Mouse (Mus musculus) c-Kit-positive CD71-positive TER-119-positive erythroid progenitor cells, embryonic 14.5 days (primary cell): ENCODE results near the gene Igf1r.

Source experiments
- DNase-seq: peaks from one replicate; pipeline ENCODE4 v3.0.0-alpha.2; 2013; ENCODE audit warnings: low spot score

The Igf1r gene

DNA sequence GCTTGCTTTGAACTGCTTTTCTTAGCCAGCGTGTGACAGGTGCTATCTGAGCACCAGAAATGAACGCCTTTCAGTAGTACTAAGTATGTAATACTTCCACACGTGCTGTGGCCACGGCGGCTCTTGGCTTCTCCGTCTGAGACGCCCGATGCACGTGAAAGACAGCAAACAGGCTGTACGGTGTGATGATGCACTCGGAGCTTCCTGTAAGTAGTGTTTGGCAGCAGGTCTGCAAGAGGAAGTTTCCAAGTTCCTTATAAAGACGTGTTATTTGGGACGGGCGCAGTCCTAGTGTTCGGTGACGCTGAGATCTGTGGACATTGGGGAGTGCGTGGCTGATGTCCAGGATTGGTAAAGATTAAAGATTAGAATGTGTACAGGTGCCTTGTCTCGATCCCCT, 5.4 kb downstream of the Igf1r start:
- DNase-seq = no peak

DNA sequence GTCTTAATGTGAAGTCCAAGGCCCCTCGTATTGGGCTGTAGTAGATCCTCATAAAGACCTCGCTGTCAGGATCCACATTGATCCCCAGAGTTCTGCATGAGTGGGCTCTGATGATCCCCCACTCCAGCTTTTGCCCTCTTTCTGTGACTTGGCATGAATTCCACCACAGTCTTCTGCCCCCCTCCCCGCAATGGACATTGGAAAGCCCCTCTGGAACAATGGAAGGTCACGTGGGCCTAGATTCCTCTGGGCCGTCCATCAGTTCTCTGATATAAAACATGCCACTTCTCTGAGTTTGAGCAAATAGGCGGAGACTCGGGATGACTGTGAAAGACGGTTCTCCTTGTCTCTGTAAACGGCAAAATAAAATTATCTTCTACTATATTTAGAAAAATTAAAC, 8.1 kb downstream of the Igf1r start:
- DNase-seq = no peak

DNA sequence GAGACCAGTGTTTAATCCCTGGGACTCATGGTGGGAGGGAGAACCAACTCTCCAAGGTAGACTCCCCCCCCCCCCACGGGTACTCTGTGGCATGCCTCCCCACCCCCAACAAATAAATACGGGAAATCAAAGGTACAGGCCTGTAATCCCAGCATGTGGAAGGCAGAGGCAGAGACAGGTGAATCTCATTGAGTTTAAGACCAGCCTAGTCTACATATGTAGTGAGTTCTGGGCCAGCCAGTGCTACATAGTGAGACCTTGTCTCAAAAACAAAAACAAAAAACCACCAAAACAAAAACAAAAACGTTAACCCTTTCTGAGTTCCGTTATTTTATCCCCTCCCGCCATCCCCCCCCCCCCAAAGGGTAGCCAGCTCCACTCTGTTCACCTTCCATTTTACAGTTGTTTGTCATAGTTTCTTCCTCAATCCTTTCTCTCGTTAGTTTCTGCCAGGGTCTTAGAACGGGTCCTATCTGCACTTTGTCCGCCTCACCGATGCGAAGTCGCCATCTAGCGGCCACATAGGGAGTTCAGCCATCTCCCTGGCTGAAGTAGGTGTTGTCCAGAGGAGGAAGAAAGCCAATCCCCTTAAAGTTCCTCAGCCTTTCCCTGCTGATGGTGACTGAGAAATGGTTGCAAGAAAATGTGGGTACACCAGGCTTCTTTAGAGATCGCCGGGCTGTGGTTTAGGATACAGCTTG, 9.1 kb downstream of the Igf1r start:
- peak; percentile 71 for DNase-seq

DNA sequence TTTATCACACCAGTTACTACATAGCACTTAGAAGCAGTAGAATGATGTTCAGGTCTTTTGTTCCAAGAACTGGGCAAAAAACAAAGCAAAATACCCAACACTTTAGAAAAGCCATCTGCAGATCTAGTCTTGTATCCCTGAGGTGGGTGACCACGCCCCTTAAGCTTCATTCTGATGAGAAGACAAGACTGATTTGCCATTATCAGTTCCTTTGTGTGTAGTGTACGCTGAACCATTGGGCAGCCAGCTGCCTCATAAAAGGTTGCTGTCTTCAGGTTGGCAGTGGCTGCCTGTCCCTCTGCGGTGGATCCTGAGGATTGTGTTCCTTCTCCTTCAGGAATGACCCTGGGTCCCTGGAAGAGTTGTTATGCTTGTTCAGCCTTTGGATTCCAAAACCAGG, 11.1 kb downstream of the Igf1r start:
- no peak for DNase-seq

DNA sequence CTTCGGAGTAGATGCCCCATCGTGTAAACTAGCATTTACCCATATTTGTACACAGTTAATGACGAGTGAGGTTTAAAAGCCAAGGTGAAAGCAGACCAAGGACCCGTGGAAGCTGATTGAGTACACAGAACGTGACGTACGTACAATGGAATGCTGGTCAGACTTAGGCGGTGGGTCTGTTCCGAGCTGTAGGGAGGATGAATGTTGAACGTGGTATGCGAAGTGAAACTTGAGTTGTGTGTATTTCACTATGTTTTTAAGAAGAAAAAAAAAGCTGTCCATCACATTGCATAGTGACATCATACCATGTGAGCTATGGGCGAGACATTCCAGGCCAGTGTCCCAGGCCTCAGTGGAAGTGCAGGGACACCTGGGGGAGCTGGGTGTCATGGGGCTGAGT, 15.8 kb downstream of the Igf1r start:
- no peak for DNase-seq

DNA sequence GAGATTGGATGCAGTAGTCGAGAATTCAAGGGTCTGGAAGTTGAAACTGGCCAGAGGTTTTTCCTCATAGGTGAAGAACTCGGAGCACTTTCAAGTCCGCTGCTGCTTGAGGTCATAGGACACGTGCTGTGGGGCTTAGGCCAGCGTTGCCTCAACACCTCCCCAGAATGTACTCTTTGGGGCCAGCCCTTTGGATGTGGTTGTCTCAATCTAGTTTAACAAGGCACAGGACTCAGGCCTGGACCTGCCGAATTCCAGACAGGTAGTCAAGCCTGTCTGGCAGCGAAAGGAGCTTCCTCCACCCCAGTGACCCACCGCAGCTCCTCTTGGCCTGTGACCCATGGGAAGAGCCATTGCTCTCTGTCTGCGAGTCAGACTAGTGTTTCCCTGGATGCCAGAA, 16.4 kb downstream of the Igf1r start:
- DNase-seq = no peak

DNA sequence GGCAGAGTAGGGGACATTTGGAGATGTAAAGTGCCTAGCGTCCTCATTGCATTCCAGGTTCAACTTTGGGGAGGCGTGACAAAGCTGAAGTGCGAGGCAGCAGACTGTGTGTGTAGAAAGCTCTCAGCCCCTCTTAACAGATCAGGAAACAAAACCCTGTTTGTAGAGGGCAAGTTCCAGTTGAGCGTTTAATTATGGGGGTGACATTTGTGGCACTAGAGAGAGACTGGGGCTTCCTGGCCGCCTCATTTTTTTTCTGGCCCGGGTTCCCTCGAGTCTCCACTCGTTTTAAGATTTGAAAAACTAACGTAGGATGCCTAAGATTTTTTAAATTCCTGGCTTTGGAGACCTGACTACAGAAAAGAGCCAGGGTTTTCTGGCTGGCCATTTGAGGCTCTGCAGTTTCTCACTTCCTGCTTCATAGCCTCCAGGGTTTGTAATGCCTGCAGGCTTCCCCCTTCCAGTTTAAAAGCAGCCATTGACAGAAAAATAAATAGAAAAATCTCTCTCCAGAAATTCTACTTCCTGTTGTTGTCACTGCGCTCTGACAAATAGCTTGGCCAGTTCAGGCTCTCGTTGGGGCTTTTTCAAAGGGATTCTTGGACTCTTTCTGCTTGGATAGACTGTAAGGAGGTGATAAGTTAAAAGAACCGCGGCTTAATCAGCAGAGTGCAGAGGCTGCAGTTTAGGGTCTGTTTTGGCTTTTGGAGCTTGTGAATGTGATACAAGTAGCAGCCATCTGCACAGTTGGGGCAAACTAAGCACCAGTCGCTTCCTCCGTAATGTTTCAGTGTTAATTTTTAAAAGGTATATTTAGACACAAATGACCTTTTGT, 20.8 kb downstream of the Igf1r start:
- DNase-seq = peak; percentile 77

DNA sequence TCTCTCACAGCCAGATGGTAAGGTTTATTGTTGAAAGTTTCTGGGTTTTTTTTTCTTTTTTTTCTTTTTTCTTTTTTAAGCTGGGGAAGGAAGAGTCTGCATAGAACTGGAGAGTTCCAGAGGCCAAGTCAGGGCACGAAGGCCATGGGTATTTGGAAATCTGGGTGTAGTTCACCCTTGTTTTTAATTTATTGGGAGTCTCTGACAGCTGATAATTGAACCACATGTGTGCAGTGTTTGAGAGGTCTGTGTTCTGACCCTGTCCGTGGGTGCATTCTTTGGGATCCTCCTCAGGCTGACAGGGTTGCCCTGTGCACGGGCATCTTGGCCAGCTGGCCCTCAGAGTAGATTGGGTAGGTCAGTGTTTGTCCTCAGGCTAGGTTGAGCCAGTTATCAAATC, 29.3 kb downstream of the Igf1r start:
- DNase-seq = no peak

DNA sequence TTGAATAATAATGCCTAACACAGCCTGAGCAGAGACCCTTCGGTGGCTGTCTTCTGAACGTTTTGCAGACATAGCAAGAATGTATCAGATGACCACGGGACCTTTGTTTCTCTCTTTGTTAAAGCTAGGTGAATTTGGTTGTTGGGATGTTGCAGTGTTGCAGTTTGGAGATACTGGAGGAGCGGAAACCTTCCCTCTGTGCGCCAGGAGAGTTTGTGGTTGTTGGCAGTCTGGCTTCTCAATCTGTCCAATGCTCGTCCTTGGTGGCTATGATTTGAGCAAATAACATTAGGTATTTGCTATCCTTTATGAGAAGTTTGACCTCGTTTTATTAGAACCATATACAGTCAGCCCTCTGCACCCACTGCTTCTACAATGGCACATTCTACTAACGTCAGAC, 30.2 kb downstream of the Igf1r start:
- DNase-seq = no peak

DNA sequence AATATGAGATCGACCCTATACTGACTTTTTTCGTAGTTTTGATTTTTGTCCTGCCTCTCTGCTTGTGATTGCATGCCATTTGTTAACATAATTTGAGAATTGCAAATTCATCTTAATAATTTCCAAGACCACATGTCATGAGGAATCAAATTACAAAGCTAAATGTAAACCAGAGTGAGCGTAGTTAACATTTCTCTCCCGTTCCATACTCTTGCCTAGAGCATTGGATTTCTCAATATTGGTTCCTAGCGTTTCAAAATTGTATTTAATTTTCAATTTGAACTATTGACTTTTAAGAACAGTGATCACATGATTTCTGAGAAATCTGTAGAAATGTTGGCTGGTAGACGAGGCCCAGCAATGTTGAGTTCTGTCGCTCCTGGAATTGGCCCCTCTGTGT, 30.8 kb downstream of the Igf1r start:
- DNase-seq = no peak

DNA sequence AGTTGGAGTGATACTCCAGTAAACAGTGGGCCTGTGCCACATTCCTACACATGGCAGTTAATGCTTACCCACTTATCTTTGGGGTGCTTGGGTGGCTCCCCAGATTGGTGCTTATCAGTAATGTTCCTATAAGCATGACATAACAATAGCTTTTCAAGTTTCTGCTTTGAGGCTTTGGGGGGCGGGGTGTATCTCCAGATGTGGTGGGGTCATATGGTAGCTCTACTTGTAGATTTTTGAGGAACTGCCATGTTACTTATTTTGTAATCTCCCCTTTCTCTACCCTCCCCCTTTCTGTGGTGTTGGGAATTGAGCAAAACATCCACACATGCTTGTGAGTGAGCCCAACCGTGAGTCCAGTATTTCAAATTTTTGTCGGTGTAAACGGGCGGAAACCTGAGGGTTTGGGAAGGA, 32.4 kb downstream of the Igf1r start:
- DNase-seq = peak; percentile 42

DNA sequence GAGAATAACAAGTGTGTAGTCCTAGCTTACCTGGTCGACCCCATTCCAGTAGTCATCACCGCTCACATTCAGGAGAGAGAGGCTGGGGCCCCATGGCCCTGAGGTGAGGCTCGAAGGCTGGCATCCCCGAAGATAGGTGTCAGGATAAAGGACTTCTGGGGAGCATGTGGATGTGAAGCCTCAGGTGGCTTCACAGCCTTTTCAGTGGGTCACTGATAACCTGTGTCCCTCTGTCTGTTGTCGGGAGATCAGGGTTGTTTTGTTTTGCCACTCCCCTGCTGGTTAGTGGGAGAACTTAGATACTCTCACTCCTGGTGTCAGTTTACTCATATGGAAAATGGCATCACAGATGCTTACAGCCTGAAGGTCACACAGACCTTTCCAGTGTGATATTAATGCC, 32.9 kb downstream of the Igf1r start:
- no peak for DNase-seq

DNA sequence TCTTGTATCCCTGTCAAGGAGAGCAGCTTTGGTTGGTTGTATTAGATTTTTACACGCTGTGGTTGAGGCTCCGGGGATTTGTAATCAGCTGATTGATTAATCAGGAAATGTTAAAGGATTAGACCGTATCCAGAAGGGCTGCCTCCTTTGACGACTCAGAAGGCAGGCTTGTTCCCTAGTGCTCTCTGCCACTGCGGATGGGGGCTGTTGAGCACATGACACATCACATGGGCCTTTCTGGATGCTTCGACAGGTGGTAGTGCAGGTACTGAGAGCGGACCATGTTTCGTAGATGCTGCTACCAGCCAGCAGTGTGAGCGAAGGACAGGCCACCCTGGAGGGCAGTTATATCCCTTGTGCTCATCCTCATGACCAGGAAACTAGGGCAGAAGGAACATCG, 33.6 kb downstream of the Igf1r start:
- no peak for DNase-seq

DNA sequence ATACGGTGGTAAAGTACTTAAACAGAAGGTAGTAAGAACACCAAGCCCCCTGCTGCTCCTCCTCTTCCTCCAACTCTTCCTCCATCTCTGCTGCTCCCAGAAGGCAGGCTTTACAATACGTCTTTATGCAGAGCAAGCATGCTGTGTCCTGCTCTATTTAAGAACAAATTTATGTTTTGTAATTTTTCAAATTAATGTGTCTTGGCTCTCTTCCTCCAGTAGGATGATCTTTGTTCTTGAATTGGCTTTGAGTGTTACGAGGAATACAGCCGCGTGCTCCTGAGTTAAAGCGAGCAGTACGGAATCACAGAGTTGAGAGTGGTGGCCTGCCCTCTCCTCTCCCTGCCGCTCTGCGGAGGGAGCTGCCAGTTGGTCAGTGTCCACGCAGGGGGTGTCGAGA, 34.2 kb downstream of the Igf1r start:
- no peak for DNase-seq

DNA sequence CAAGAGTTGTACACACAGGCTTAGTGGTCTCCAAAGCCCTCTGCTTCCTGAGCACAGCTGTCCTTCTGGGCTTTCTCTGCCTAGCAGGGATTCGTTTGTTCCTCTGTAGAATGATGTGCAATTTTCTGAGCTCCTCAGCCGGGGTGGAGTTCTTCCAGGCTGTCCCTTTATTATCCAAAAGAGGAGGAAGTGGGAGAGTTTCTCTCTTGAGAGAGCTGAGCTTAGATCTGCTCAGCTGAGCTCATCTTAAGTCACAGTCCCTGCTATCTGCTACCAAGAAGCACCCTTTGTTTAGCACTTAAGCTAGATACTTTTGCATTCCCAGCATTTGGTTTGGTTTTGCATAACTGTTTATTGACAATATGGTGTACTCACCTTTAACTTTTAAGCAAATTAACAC, 36.7 kb downstream of the Igf1r start:
- DNase-seq = no peak

DNA sequence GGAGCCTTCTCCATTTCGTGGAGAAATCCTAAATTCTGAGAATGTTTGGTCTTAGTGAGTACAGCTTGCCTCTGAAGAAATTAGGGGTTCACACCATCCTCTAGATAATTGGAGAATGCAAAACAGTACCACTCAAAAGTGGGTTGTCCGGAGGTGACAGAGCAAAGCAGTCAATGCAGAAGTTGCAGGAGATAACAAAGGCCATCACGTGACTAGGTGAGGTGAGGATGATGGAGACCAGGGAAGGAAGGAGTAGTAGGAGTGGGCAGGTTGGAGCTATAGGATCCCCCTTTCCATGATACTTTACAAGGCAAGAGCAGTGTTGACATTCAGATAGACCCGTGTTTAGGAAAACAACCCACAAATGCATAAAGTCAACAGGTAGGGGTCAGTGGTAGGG, 41.0 kb downstream of the Igf1r start:
- no peak for DNase-seq

DNA sequence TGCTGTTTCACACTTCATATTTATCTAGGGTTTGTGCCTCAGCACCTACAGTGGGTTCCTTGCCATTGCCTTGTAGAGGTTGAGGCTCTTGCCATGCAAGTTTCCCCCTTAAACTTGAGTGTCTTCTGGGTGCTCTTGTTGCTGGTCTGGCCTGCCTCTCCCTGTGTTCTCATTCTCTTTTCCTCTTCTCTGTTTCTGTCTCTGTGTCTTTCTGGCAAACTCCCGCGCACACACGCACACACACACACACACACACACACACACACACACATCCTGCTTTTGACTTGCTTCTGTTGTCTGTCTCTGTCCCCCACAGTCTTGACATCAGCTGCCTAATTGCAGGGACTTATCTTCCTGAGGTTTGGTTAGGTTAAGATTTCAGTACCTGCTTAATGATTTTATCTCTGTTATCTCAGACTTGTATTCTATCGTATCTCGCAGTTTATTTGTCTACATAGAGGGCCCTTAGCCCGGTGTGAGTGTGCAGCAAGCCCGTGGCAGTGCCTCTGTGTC, 41.8 kb downstream of the Igf1r start:
- no peak for DNase-seq

DNA sequence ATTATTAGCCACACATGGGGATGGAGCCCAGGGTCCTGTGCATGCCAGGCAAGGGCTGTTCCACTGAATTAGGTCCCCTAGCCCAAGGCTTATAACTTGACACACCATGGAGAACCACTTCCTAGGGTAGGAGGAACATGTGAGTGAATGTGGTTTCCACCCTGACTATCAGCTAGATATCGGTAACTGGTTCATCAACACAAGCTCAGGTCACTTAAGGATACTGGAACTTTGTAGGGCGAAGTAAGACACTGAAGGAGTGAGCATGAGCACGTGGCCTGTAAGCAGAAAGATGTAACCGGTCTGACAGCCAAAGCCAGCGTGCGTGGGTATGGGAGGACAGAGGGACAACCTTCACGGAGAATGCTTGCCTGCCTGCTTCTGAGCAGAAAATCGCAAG, 42.6 kb downstream of the Igf1r start:
- DNase-seq = no peak

DNA sequence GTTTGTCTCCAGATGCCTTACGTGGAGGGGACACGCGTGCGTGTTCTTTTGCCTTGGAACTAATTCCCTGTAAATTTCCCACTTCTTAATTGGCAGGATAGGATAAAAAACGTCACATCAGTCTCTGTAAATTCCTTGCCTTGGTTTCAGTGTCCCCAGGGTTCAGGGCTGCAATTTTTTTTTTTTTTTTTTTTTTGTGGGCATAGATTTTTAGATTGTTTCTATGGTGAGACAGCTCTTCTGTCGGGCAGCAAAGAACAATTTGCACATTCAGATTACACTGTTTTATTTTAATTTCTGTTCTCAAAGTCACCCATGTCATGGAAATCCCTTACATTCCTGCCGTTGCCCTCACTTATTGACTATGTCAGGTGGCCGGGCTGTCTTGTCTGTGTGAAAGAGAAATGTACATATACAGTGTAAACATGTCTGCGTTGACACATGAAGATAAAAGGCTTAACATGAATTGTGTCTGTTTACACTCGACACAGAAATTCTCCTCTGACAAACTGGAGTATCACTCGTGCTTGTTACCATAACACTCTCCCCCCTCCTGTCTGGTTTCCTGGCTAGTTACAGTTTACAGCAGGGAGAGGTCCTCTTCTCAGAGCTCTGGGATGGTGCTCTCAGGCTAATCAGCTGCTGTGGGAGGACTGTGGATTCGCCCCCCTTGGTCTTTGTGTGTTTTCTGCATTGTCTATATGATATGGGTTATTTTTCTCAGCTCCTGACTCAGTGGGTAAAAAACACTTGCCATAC, 43.8 kb downstream of the Igf1r start:
- DNase-seq = no peak

DNA sequence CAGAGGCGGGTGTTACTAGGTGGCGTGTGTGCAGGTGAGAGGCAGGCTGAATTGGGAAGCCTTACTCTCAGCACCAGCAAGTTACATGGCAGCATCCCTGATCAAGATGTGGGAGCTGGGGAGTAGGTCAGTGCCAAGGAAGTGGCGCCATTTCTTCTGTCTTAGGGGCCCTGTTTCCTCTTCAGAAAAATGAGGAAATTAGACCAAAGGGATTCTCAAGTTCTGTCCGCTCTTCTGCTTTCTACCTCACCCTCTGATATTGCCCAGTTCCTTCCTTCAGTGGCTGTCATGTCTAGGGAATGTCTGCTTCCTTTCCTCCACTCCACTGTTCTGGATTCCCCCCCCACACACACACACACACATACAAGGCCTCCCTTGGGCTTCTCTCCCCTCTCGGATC, 48.6 kb downstream of the Igf1r start:
- DNase-seq = no peak

DNA sequence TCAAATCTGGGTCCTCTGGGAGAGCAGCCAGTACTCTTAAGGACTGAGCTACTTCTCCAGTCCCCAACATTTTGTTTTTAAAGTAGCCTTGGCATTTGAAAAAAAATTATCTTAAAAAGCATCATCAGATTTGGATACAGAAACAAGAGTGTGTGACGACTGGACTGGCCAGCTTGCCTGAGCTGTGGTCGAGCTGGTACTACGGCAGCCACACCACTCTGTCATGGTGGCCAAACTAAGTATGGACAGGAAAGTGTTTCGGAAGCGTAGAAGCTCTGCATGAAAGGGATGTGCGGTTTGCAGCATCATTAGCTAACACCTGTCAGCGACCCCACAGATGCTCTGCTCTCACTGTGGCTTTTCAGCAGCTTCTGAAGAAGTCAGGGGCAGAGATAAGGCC, 53.4 kb downstream of the Igf1r start:
- DNase-seq = no peak

DNA sequence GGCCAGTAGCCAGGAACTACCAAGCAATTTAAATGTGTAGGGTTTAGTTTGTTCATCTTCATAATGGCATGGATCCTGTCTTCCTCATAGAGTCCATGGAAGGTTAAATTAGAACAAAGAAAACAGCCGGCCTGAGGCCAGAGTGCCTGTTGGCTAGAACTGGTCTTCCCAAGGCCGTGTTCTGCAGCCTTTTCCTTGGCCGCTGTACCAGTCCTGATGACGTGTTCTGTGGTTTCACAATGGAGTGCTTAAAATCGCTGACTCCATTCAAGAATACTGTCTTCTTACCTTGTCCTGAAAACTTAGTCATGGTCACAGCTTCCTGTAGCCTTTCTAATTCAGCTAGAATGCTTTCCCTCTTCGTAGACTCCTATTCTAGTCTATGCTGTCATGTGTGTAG, 53.9 kb downstream of the Igf1r start:
- no peak for DNase-seq

DNA sequence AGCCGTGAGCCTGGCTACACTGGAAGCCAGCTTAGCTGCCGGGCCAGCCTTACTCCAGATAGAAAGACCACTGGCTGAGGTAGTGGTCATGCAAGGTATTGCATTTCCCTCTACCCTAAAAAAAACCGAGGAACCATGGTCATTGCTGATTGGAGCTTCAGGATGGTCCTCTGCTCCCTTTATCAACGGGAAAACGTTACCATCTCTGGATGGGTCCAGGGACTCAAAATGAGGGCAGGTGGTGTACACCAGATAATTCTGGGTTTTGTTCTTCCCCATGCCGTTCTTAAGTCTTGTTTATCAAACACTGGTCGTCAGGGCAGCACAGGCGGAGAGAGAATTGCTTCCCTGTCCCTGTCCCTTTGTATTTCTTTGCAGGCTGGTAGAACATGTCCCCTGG, 57.0 kb downstream of the Igf1r start:
- peak; percentile 44 for DNase-seq
